Mouse (Mus musculus): Measurements from ENCODE around the gene Rab5c. TPM values are rescaled to one million over a fixed set of nuclear protein-coding genes. Genes with fewer than 3 reads are reported as not detected.

The Rab5c gene
- polyA plus RNA-seq, 1 experiment from 2014 or later, result 142 TPM

DNA sequence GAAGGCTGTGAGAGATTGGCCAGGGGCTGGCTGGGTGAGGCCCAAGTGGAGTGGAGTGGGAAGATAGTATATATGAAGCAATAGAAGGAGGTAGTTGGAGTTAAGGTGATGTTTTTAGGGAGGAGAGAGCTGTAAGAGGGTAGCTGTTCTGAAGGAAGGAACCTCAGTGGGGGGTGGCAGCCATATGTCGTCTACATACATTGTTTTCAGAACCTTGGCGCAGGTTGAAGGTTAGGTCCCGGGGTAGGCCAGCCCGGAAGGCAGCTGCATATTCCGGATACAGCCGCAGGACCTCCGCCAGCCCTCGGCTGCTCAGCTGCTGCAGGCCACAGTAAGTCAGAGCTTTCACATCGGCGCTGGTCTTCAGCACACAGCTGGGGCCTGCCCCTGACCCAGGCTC is 8.5 kb upstream of the Rab5c start:
- Histone ChIP-seq H3K36me3 (ENCODE audit: control insufficient read depth, insufficient read depth, low read length) (0 out of 2 replicates have a peak, but pooled peaks cover under 1% of the 10 kb centered on the region), H3K4me1 (ENCODE audit: control insufficient read depth, insufficient read depth, low read length) (no peaks in the 10 kb centered on the region), H3K9me3 (replicated peaks; ENCODE audit: control insufficient read depth, low read length) (no peaks in the 10 kb centered on the region), H3K27me3 (replicated peaks; ENCODE audit: control insufficient read depth, insufficient read depth, low read length) (no peaks in the 10 kb centered on the region), H3K4me3 (ENCODE audit: low read depth, low read length) (no peak overlapping the region), H3K4me2 (ENCODE audit: low read length) (no peak overlapping the region), H3K9ac (ENCODE audit: low read length) (no peak overlapping the region), H3K27ac (ENCODE audit: low read depth, low read length) (no peak overlapping the region)
- ATAC-seq (no peak), DNase-seq (ENCODE audit: low spot score) (no peak)
- WGBS, result 88% methylated on average over 10 of the region's 10 CpGs

DNA sequence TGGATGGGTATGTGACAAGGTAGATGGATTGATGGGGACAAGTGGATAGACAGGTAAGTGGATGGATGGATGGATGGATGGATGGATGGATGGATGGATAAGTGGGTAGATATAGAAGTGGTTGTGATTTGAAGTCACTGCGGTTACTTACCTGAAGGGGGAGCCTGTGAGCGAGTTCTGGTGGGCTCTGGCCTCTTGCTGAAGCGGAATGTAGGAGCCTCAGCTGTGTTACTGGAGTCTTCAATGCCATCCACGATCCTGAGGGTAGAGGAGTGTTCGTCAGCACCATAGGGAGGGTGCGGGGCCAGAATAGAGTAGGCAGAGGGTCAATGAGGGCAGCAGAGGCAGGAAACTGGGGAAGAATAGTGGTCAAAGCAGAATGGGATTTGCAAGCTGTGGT is 7.1 kb upstream of the Rab5c start:
- no peak overlapping the region for H3K27ac ChIP-seq (ENCODE audit: low read depth, low read length)
- no peak overlapping the region for H3K4me3 ChIP-seq (ENCODE audit: low read depth, low read length)
- no peaks in the 10 kb centered on the region for H3K4me1 ChIP-seq (ENCODE audit: control insufficient read depth, insufficient read depth, low read length)
- no peak overlapping the region for H3K4me2 ChIP-seq (ENCODE audit: low read length)
- no peak overlapping the region for H3K9ac ChIP-seq (ENCODE audit: low read length)
- ATAC-seq, result no peak
- peak; percentile 75 for DNase-seq (ENCODE audit: low spot score)
- 21% methylated on average over 6 of the region's 6 CpGs for WGBS
- no peaks in the 10 kb centered on the region for H3K9me3 ChIP-seq (replicated peaks; ENCODE audit: control insufficient read depth, low read length)
- H3K27me3 ChIP-seq (replicated peaks; ENCODE audit: control insufficient read depth, insufficient read depth, low read length), result no peaks in the 10 kb centered on the region
- H3K36me3 ChIP-seq (ENCODE audit: control insufficient read depth, insufficient read depth, low read length), result no peaks in the 10 kb centered on the region

DNA sequence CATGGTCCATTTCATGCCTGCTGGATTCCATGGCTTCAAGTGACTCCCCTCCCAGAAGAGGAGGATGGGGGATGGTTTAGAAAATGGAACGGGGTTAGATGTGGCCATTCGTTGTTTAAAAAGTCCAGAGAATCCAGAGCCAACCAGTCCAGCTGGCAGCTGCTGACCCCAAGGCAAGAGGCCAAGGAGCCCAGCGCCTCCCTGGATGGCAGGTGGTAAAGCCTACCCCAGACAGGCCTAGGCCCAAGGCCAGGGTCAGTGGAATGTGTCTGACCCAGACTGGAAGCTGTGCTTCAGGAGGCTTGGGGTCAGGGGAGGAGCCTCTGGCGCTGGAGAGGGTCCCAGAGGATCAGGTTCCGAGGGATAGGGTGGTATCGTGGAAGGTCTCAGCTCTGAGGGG is 3.3 kb upstream of the Rab5c start:
- Histone ChIP-seq H3K4me2 (ENCODE audit: low read length) (no peak overlapping the region), H3K36me3 (ENCODE audit: control insufficient read depth, insufficient read depth, low read length) (no peaks in the 10 kb centered on the region), H3K9me3 (replicated peaks; ENCODE audit: control insufficient read depth, low read length) (no peaks in the 10 kb centered on the region), H3K4me1 (ENCODE audit: control insufficient read depth, insufficient read depth, low read length) (peaks cover 7% of the 10 kb centered on the region), H3K27me3 (replicated peaks; ENCODE audit: control insufficient read depth, insufficient read depth, low read length) (no peaks in the 10 kb centered on the region), H3K27ac (ENCODE audit: low read depth, low read length) (no peak overlapping the region), H3K9ac (ENCODE audit: low read length) (no peak overlapping the region), H3K4me3 (ENCODE audit: low read depth, low read length) (no peak overlapping the region)
- ATAC-seq (no peak), DNase-seq (ENCODE audit: low spot score) (no peak)
- 83% methylated on average over 6 of the region's 6 CpGs for WGBS

DNA sequence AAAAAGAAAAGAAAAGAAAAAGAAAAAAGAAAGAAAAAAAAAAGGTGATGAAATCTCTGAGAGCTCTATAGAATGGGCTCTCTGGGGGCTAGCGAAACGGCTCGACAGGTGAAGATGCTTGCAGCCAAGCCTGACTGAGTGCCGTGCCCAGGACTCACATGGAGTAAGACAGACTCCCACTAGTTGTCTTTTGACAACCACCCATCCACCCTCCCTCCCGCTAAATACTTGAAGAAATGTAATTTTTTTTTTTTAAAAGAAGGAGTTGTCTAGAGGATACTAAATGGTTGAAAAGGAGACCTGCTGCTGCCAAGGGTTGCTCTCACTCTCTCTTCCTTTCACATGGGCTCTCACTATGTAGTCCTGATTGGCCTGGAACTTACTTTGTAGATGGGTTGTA is 734 bp upstream of the Rab5c start:
- 8% methylated on average over 5 of the region's 5 CpGs for WGBS
- Histone ChIP-seq H3K9ac (ENCODE audit: low read length) (peak overlapping the region; percentile 64), H3K27ac (ENCODE audit: low read depth, low read length) (no peak overlapping the region), H3K36me3 (ENCODE audit: control insufficient read depth, insufficient read depth, low read length) (0 out of 2 replicates have a peak, but pooled peaks cover 3% of the 10 kb centered on the region), H3K9me3 (replicated peaks; ENCODE audit: control insufficient read depth, low read length) (no peaks in the 10 kb centered on the region), H3K4me3 (ENCODE audit: low read depth, low read length) (peak overlapping the region; percentile 85), H3K4me1 (ENCODE audit: control insufficient read depth, insufficient read depth, low read length) (peaks cover 7% of the 10 kb centered on the region), H3K4me2 (ENCODE audit: low read length) (peak overlapping the region; percentile 55), H3K27me3 (replicated peaks; ENCODE audit: control insufficient read depth, insufficient read depth, low read length) (no peaks in the 10 kb centered on the region)
- DNase-seq (ENCODE audit: low spot score) (no peak), ATAC-seq (0 out of 2 replicates have a peak, but pooled peaks have one; percentile 5)

DNA sequence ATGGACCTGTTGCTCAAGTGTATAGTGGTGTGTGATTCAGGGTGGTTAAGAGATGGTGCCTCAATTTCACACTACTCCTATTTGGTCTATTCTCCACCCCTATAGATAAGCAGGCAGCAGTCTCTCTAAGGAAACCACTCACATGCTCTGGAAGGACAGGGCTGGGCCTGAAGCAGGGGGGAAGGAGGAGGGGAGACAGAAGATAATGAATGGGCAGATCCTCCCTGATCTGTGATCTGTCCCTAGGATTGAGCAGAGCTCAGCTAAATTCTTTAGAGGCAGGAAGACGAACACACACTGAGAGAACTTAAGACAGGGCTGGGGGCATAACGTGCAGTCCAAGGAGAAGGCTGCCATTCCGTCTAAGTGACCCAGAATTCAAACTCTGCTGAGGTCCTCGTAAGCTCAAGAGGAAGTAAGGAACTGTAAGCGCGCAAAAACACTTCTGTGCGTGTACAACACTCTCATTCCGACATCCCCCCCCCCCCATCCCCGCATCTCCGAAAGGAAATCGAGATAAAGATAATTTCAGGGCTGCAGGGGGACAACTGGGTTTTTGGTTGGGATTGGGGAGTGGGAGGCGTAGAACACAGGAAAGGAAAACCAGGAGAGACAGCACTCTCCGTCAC is 796 bp downstream of the Rab5c start:
- Histone ChIP-seq H3K4me3 (ENCODE audit: low read depth, low read length) (peak overlapping the region; percentile 85), H3K9me3 (replicated peaks; ENCODE audit: control insufficient read depth, low read length) (no peaks in the 10 kb centered on the region), H3K4me2 (ENCODE audit: low read length) (peak overlapping the region; percentile 55), H3K27ac (ENCODE audit: low read depth, low read length) (no peak overlapping the region), H3K9ac (ENCODE audit: low read length) (peak overlapping the region; percentile 91), H3K36me3 (ENCODE audit: control insufficient read depth, insufficient read depth, low read length) (peaks cover 5% of the 10 kb centered on the region; the same call in 1 of the 2 replicates), H3K27me3 (replicated peaks; ENCODE audit: control insufficient read depth, insufficient read depth, low read length) (no peaks in the 10 kb centered on the region), H3K4me1 (ENCODE audit: control insufficient read depth, insufficient read depth, low read length) (peaks cover 7% of the 10 kb centered on the region)
- DNase-seq (ENCODE audit: low spot score) (no peak), ATAC-seq (no peak)
- 1% methylated on average over 13 of the region's 13 CpGs for WGBS

DNA sequence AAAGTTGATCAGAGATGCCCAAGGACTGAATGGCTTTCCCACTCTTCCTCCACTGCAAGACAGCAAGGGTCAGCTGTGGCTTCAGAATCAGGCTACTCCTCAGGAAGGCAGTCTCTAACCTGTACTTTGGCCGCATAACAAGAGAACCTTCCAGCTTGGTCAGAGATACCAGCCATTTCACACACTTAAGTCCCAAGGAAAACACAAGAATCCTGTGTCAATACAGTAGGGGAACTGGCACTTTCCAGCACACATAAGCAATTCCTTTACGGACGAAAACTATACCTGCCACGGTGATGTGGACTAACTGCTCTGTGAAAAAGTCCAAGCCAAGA is 1.3 kb downstream of the Rab5c start:
- no peaks in the 10 kb centered on the region for H3K27me3 ChIP-seq (replicated peaks; ENCODE audit: control insufficient read depth, insufficient read depth, low read length)
- H3K4me3 ChIP-seq (ENCODE audit: low read depth, low read length), result peak overlapping the region; percentile 85; the same call in 1 of the 2 replicates
- ATAC-seq (no peak), DNase-seq (ENCODE audit: low spot score) (no peak)
- 82% methylated on average over 4 of the region's 4 CpGs for WGBS
- H3K4me1 ChIP-seq (ENCODE audit: control insufficient read depth, insufficient read depth, low read length), result peaks cover 7% of the 10 kb centered on the region
- peak overlapping the region; percentile 91; the same call in 1 of the 2 replicates for H3K9ac ChIP-seq (ENCODE audit: low read length)
- peaks cover 5% of the 10 kb centered on the region; the same call in 1 of the 2 replicates for H3K36me3 ChIP-seq (ENCODE audit: control insufficient read depth, insufficient read depth, low read length)
- H3K9me3 ChIP-seq (replicated peaks; ENCODE audit: control insufficient read depth, low read length), result no peaks in the 10 kb centered on the region
- no peak overlapping the region for H3K27ac ChIP-seq (ENCODE audit: low read depth, low read length)
- H3K4me2 ChIP-seq (ENCODE audit: low read length), result peak overlapping the region; percentile 55; the same call in 1 of the 2 replicates

DNA sequence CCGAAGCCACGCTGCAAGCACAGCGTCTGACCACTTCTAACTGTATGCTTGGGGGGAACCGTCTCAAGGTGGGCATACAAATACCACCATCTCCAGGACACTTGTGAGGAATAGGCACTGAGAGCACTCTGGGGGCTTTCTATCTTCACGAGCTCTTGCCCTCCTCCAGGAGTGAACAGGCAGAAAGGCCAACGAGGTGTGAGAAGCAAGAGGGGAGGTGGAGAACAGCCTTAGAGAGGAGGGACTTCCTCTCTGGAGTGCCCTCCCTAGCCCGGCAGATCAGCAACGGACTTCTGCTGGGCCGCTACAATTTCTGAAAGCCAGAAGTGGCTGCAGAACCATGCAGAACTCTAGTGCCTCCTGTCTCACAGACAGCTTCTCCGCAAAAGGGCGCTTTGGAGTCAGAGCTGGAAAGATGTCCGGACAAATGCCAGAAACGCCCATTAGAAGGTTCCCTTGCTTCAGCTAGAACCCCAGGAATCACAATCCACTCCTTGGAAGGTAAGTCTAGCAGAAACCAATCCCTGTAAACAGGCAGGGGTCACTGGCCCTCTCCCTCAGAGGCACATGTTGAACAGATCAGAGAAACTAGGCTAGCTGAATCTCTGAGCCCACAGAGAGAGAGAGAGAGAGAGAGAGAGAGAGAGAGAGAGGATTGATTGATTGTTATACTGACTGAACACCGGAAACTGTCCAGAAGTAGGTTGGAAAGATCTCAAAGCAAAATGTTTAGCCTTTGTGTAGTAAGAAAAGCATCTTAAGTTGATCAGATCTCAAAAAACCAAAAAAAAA is 1.9 kb downstream of the Rab5c start:
- H3K27me3 ChIP-seq (replicated peaks; ENCODE audit: control insufficient read depth, insufficient read depth, low read length), result no peaks in the 10 kb centered on the region
- no peaks in the 10 kb centered on the region for H3K9me3 ChIP-seq (replicated peaks; ENCODE audit: control insufficient read depth, low read length)
- WGBS, result 87% methylated on average over 14 of the region's 14 CpGs
- H3K4me3 ChIP-seq (ENCODE audit: low read depth, low read length), result no peak overlapping the region; the same call in 1 of the 2 replicates
- no peak overlapping the region for H3K27ac ChIP-seq (ENCODE audit: low read depth, low read length)
- no peak overlapping the region for H3K9ac ChIP-seq (ENCODE audit: low read length)
- peaks cover 7% of the 10 kb centered on the region for H3K4me1 ChIP-seq (ENCODE audit: control insufficient read depth, insufficient read depth, low read length)
- H3K4me2 ChIP-seq (ENCODE audit: low read length), result no peak overlapping the region; the same call in 1 of the 2 replicates
- DNase-seq (ENCODE audit: low spot score) (no peak), ATAC-seq (no peak)
- H3K36me3 ChIP-seq (ENCODE audit: control insufficient read depth, insufficient read depth, low read length), result peaks cover 5% of the 10 kb centered on the region; the same call in 1 of the 2 replicates

DNA sequence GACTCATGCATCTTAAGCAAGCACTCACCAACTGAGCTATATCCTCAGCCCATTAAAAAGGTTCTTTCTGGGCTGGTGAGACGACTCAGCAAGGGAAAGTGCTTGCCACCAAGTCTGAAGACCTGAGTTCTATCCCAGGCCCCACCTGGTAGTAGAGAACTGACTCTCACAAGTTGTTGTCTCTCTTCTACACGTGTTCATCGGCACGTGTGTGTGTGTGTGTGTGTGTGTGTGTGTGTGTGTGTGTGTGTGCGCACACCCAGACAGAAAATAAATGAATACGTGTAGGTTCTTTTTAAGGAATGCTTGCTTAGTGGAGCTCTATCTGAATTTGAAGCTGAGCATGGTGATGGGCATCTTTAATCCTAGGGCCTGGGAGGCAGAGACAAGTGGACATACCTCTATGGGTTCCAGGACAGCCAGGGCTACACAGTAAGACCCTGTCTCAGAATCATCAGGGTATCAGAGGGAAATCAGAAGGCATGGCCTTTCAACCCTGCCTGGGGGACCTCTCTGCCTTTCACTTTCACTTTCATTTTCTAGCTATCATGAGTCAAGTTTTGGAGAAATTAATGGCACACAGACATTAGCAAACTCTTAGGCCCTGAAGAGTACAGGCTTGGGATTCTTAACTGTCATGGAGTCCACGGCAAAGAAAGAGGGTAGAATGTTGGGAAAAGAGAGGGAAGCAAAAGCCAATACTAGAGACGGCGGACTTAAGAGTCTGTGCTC is 2.7 kb downstream of the Rab5c start:
- H3K4me2 ChIP-seq (ENCODE audit: low read length), result no peak overlapping the region
- H3K36me3 ChIP-seq (ENCODE audit: control insufficient read depth, insufficient read depth, low read length), result peaks cover 5% of the 10 kb centered on the region; the same call in 1 of the 2 replicates
- no peaks in the 10 kb centered on the region for H3K9me3 ChIP-seq (replicated peaks; ENCODE audit: control insufficient read depth, low read length)
- H3K27me3 ChIP-seq (replicated peaks; ENCODE audit: control insufficient read depth, insufficient read depth, low read length), result no peaks in the 10 kb centered on the region
- no peak for DNase-seq (ENCODE audit: low spot score)
- no peak overlapping the region for H3K4me3 ChIP-seq (ENCODE audit: low read depth, low read length)
- WGBS, result 92% methylated on average over 9 of the region's 9 CpGs
- no peak for ATAC-seq
- no peak overlapping the region for H3K27ac ChIP-seq (ENCODE audit: low read depth, low read length)
- peaks cover 7% of the 10 kb centered on the region for H3K4me1 ChIP-seq (ENCODE audit: control insufficient read depth, insufficient read depth, low read length)
- H3K9ac ChIP-seq (ENCODE audit: low read length), result no peak overlapping the region

All from forebrain, embryonic 14.5 days (tissue).